Mouse (Mus musculus) liver, embryonic 18 days (tissue): ENCODE results near the gene Ptpro. TPM values are rescaled to one million over a fixed set of nuclear protein-coding genes. Genes with fewer than 3 reads are reported as not detected.

Experiments used
- polyA plus RNA-seq: library from polyadenylated mRNA; depleted of rRNA; stranded (reverse); fragments of >200 nt; gene quantifications from 2 replicates; pipeline ENCODE4 v1.2.3, GENCODE M21; 2012; rRNA removed

Ptpro gene
- 0.81 and 0.89 TPM in 2 replicates for polyA plus RNA-seq

GRCm38 (mm10) chr6:137252194-137252886, at the start of gene Ptpro:
TSS of gene Ptpro (plus strand) at chr6:137252319.

Other genes starting within 250 kb of the Ptpro start
- gene Rerg, start 81.8 kb upstream of the Ptpro start, polyA plus RNA-seq: 4.4 and 4.5 TPM in 2 replicates